Mouse (Mus musculus) limb, embryonic 13.5 days (tissue): ENCODE results near the gene Pde2a. TPM values are rescaled to one million over a fixed set of nuclear protein-coding genes. Genes with fewer than 3 reads are reported as not detected.

Source experiments
- ATAC-seq: fragments of 200-750 bp; cut with Nextera tagmentation; 2 replicates; pipeline ENCODE4 v1.8.0; 2017; ENCODE audit warnings: low read depth, moderate number of reproducible peaks, moderate TSS enrichment; ENCODE audit not compliant: low FRiP score
- H3K27ac ChIP-seq: fragments of 300-500 bp; sonication (generic); 2 replicates; pipeline ENCODE4 v1.5.1; 2015; ENCODE audit warnings: inconsistent platforms, mild to moderate bottlenecking, moderate library complexity
- H3K27me3 ChIP-seq: fragments of 300-500 bp; sonication (generic); 2 replicates; pipeline ENCODE4 v1.6.1; 2015; ENCODE audit warnings: mild to moderate bottlenecking, inconsistent platforms
- H3K36me3 ChIP-seq: fragments of 300-500 bp; sonication (generic); 2 replicates; pipeline ENCODE4 v1.6.1; 2015; ENCODE audit warnings: inconsistent platforms, mild to moderate bottlenecking, moderate library complexity
- H3K4me1 ChIP-seq: fragments of 300-500 bp; sonication (generic); 2 replicates; pipeline ENCODE4 v1.6.1; 2015; ENCODE audit warnings: inconsistent platforms
- H3K4me2 ChIP-seq: fragments of 300-500 bp; sonication (generic); replicated peaks from 2 replicates; pipeline ENCODE4 v1.6.1; 2015; ENCODE audit warnings: inconsistent platforms, mild to moderate bottlenecking, moderate library complexity
- H3K4me3 ChIP-seq: fragments of 300-500 bp; sonication (generic); 2 replicates; pipeline ENCODE4 v1.5.1; 2015; ENCODE audit warnings: moderate library complexity, mild to moderate bottlenecking, inconsistent platforms
- H3K9ac ChIP-seq: fragments of 300-500 bp; sonication (generic); 2 replicates; pipeline ENCODE4 v1.6.1; 2015; ENCODE audit warnings: mild to moderate bottlenecking, inconsistent platforms
- H3K9me3 ChIP-seq: fragments of 300-500 bp; sonication (generic); 2 replicates; pipeline ENCODE4 v1.6.1; 2016; ENCODE audit warnings: inconsistent platforms
- WGBS: fragments of 180-500 bp; shearing (Covaris S2); methylation state at CpG from one replicate; pipeline ENCODE4 v1.1.7; 2015; 5-methylcytosine and 5-hydroxymethylcytosine counted together
- polyA plus RNA-seq: library from polyadenylated mRNA; unstranded; fragments of >200 nt; fragmentation: Nextera tagmentation; extraction: Ambion mirVana; gene quantifications from 2 replicates; pipeline ENCODE4 v1.2.1, GENCODE M21; 2015

The Pde2a gene
- polyA plus RNA-seq, 1 experiment from 2014 or later: 10.4 TPM

DNA sequence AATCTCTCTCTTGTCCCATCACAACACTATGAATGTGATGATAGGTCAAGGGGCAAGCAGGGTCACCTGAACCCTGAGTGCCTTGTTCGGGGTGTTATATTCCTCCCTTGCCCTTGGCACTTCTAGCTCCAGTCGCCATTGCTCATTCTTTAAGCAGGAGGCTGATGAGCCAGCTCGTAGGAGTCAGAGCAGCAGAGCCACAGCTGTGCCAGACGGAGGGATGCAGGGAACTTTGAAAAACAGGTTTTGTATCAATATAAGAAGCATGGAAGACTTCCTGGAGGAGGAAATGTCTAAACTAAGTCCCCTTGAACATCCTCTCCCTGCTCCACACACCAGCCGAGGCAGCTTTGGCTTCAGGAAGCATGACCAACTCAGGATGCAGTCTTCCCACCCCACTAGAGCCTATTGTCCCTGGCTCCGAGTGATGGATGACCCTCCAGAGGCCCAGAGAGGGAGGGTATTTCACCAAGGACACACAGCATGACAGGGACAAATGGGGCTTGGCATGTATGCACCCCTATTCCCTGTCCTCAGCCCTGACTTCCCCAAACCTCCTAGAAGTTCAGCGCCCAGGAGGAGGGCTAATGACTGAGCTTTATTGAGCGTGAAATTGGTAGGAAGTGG lies 60.5 kb downstream of the Pde2a start:
- H3K4me1 ChIP-seq: peaks cover 4% of the 10 kb centered on the region; the same call in 1 of the 2 replicates
- ATAC-seq: no peak
- no peak overlapping the region for H3K9ac ChIP-seq
- H3K4me3 ChIP-seq: no peak overlapping the region
- H3K27ac ChIP-seq: no peak overlapping the region
- no peaks in the 10 kb centered on the region for H3K9me3 ChIP-seq
- H3K27me3 ChIP-seq: no peaks in the 10 kb centered on the region
- WGBS: 47% methylated on average over 8 of the region's 8 CpGs
- no peaks in the 10 kb centered on the region for H3K36me3 ChIP-seq
- H3K4me2 ChIP-seq: no peak overlapping the region

- H3K9ac ChIP-seq: no peak overlapping the region
- no peak for ATAC-seq
- no peak overlapping the region for H3K4me2 ChIP-seq
- 56% methylated on average over 9 of the region's 9 CpGs for WGBS
- no peaks in the 10 kb centered on the region for H3K9me3 ChIP-seq
- H3K27me3 ChIP-seq: no peaks in the 10 kb centered on the region
- no peaks in the 10 kb centered on the region for H3K36me3 ChIP-seq
- H3K4me1 ChIP-seq: peaks cover 4% of the 10 kb centered on the region; the same call in 1 of the 2 replicates
- no peak overlapping the region for H3K4me3 ChIP-seq
- no peak overlapping the region for H3K27ac ChIP-seq
These were observed 61.1 kb downstream of the Pde2a start for GRCm38 (mm10) chr7:101482499-101483081.

- Histone ChIP-seq H3K9me3 (no peaks in the 10 kb centered on the region), H3K27me3 (no peaks in the 10 kb centered on the region), H3K4me2 (no peak overlapping the region), H3K4me1 (peaks cover 4% of the 10 kb centered on the region; the same call in 1 of the 2 replicates), H3K4me3 (no peak overlapping the region), H3K36me3 (no peaks in the 10 kb centered on the region), H3K9ac (no peak overlapping the region), H3K27ac (no peak overlapping the region)
- WGBS: 70% methylated on average over 9 of the region's 9 CpGs
- ATAC-seq: no peak
These were observed 62.1 kb downstream of the Pde2a start for GRCm38 (mm10) chr7:101483498-101484115.

DNA sequence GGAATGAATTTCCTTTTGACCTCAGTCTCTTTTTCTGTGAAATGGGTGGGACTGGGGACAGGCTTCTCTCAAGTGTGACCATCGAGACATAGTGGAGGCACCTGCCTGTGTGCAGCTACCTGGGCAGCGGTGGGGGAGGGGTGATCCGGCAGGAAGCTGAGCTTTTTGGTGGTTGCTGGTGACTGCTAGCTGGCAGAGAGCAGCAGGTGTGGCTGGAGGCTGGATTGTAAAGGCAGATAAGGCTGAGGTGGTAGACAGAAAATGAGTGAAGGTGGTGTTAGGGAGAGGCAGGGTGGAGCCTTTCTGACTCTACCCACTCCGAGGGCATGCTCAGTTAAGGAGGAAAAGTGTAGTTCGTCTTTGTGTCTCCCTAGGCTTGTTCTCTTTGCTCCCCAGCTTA lies 65.6 kb downstream of the Pde2a start:
- 68% methylated on average over 5 of the region's 5 CpGs for WGBS
- Histone ChIP-seq H3K36me3 (no peaks in the 10 kb centered on the region), H3K9me3 (no peaks in the 10 kb centered on the region), H3K4me3 (no peak overlapping the region), H3K4me1 (peaks cover 4% of the 10 kb centered on the region; the same call in 1 of the 2 replicates), H3K27ac (no peak overlapping the region), H3K9ac (no peak overlapping the region), H3K4me2 (no peak overlapping the region), H3K27me3 (no peaks in the 10 kb centered on the region)
- no peak for ATAC-seq

GRCm38 (mm10) chr7:101490952-101491351 lies 69.5 kb downstream of the Pde2a start:
- Histone ChIP-seq H3K9me3 (no peaks in the 10 kb centered on the region), H3K9ac (no peak overlapping the region), H3K27ac (no peak overlapping the region), H3K36me3 (no peaks in the 10 kb centered on the region), H3K4me1 (no peaks in the 10 kb centered on the region), H3K4me2 (no peak overlapping the region), H3K4me3 (no peak overlapping the region), H3K27me3 (peaks cover 5% of the 10 kb centered on the region; the same call in 1 of the 2 replicates)
- WGBS: 64% methylated on average over 4 of the region's 4 CpGs
- ATAC-seq: no peak

GRCm38 (mm10) chr7:101498385-101498784 lies 76.9 kb downstream of the Pde2a start:
- Histone ChIP-seq H3K27me3 (peaks cover 42% of the 10 kb centered on the region), H3K27ac (no peak overlapping the region), H3K9ac (no peak overlapping the region), H3K36me3 (no peaks in the 10 kb centered on the region), H3K4me3 (no peak overlapping the region), H3K4me1 (no peaks in the 10 kb centered on the region), H3K4me2 (no peak overlapping the region), H3K9me3 (peaks cover 5% of the 10 kb centered on the region; the same call in 1 of the 2 replicates)
- no peak for ATAC-seq
- WGBS: 82% methylated on average over 3 of the region's 3 CpGs

DNA sequence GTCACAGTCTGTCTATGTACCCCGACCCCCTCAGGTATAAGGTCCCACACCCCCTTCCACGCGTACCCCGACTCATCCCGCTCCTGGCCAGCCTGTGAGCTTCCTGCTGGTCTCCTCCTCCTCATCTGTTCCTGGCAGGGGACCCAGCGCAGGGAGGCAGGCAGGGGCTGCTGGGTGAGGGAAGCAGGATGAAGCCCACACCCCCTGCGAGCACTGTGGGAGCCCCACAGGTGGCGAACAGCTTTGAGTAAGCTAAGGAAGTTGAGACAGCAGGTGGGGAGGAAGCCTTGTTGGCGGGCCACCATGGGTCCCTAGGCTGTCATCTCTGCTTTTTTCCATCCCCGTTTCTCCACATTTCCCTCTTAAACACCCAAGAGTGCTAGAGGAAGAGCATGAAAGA lies 77.8 kb downstream of the Pde2a start:
- peaks cover 51% of the 10 kb centered on the region for H3K27me3 ChIP-seq
- H3K4me3 ChIP-seq: no peak overlapping the region
- 41% methylated on average over 10 of the region's 10 CpGs for WGBS
- no peak overlapping the region for H3K9ac ChIP-seq
- 0 out of 2 replicates have a peak, but pooled peaks cover under 1% of the 10 kb centered on the region for H3K4me1 ChIP-seq
- no peak for ATAC-seq
- H3K9me3 ChIP-seq: peaks cover 5% of the 10 kb centered on the region; the same call in 1 of the 2 replicates
- no peak overlapping the region for H3K27ac ChIP-seq
- H3K36me3 ChIP-seq: no peaks in the 10 kb centered on the region
- no peak overlapping the region for H3K4me2 ChIP-seq

- no peak overlapping the region for H3K4me3 ChIP-seq
- H3K4me2 ChIP-seq: no peak overlapping the region
- H3K36me3 ChIP-seq: no peaks in the 10 kb centered on the region
- H3K4me1 ChIP-seq: 0 out of 2 replicates have a peak, but pooled peaks cover 4% of the 10 kb centered on the region
- 72% methylated on average over 9 of the region's 9 CpGs for WGBS
- H3K27me3 ChIP-seq: peaks cover 53% of the 10 kb centered on the region
- no peak for ATAC-seq
- H3K9me3 ChIP-seq: peaks cover 5% of the 10 kb centered on the region; the same call in 1 of the 2 replicates
- H3K27ac ChIP-seq: no peak overlapping the region
- no peak overlapping the region for H3K9ac ChIP-seq
These were observed 78.2 kb downstream of the Pde2a start for GRCm38 (mm10) chr7:101499701-101500100.

GRCm38 (mm10) chr7:101501236-101501635 lies 79.7 kb downstream of the Pde2a start:
- peaks cover 62% of the 10 kb centered on the region for H3K27me3 ChIP-seq
- H3K4me3 ChIP-seq: no peak overlapping the region
- no peaks in the 10 kb centered on the region for H3K36me3 ChIP-seq
- 0 out of 2 replicates have a peak, but pooled peaks cover 4% of the 10 kb centered on the region for H3K4me1 ChIP-seq
- peaks cover 5% of the 10 kb centered on the region; the same call in 1 of the 2 replicates for H3K9me3 ChIP-seq
- ATAC-seq: no peak
- H3K27ac ChIP-seq: no peak overlapping the region
- WGBS: 75% methylated on average over 6 of the region's 6 CpGs
- no peak overlapping the region for H3K4me2 ChIP-seq
- no peak overlapping the region for H3K9ac ChIP-seq

DNA sequence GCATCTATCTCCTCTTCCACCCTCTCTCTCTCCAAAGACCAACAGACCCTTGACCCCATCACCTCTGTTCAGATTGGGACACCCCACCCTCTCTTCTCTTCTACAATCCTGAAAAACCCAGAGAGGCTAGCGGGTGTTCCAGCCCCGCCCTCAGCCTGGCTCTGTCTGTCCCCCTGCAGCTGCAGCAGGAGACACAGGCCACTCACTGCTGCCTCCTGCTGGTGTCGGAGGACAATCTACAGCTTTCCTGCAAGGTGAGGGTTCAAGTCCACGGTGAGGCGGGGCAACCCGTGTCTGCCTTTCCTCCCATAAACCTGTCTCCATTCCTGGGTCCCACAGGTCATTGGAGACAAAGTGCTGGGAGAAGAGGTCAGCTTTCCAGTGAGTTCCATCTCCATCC lies 80.2 kb downstream of the Pde2a start:
- peaks cover 5% of the 10 kb centered on the region; the same call in 1 of the 2 replicates for H3K9me3 ChIP-seq
- peaks cover 59% of the 10 kb centered on the region for H3K27me3 ChIP-seq
- no peak overlapping the region for H3K27ac ChIP-seq
- H3K4me2 ChIP-seq: no peak overlapping the region
- no peaks in the 10 kb centered on the region for H3K36me3 ChIP-seq
- 0 out of 2 replicates have a peak, but pooled peaks cover 4% of the 10 kb centered on the region for H3K4me1 ChIP-seq
- no peak for ATAC-seq
- WGBS: 59% methylated on average over 6 of the region's 6 CpGs
- H3K9ac ChIP-seq: no peak overlapping the region
- H3K4me3 ChIP-seq: no peak overlapping the region

DNA sequence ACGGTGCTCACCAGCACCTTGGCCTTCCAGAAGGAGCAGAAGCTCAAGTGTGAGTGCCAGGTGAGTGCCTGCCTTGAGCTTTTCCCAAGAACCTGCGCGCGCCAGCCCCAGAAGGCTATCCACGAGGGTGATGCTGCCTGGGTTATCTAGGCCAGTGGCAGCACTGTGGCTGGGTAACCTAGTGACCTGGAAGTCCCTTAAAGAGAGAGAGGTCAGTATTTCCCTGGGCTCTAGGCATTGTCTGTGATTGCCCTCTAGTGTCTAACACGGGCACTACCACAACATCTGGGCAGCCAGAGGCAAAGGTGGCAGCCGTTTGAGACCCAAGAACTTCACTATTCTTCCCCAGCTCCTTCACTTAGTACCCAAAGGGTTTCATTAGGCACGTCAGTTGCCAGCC lies 81.9 kb downstream of the Pde2a start:
- H3K36me3 ChIP-seq: no peaks in the 10 kb centered on the region
- H3K9ac ChIP-seq: no peak overlapping the region
- H3K27ac ChIP-seq: no peak overlapping the region
- H3K4me1 ChIP-seq: 0 out of 2 replicates have a peak, but pooled peaks cover 4% of the 10 kb centered on the region
- 23% methylated on average over 8 of the region's 8 CpGs for WGBS
- no peak overlapping the region for H3K4me2 ChIP-seq
- ATAC-seq: no peak
- no peak overlapping the region for H3K4me3 ChIP-seq
- peaks cover 5% of the 10 kb centered on the region; the same call in 1 of the 2 replicates for H3K9me3 ChIP-seq
- peaks cover 48% of the 10 kb centered on the region for H3K27me3 ChIP-seq

DNA sequence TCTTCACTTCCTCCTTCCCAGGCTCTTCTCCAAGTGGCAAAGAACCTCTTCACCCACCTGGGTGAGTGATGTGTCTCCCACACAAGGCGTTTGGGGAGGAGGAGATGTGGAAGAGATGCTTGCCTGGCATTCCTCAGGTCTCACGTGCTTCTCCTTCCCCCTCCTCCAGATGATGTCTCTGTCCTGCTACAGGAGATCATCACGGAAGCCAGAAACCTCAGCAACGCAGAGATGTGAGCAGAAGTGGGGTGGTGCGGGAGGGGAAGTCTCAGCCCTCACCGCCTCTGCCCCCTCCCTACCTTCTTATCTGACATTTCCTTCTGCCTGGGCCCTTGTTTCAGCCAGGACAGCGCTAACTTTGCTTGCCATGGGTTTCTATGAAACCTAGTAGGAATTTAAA lies 82.3 kb downstream of the Pde2a start:
- no peaks in the 10 kb centered on the region for H3K36me3 ChIP-seq
- 0 out of 2 replicates have a peak, but pooled peaks cover 4% of the 10 kb centered on the region for H3K4me1 ChIP-seq
- no peak overlapping the region for H3K4me3 ChIP-seq
- WGBS: 40% methylated on average over 7 of the region's 7 CpGs
- no peak overlapping the region for H3K27ac ChIP-seq
- no peak overlapping the region for H3K4me2 ChIP-seq
- H3K9ac ChIP-seq: no peak overlapping the region
- ATAC-seq: no peak
- H3K9me3 ChIP-seq: peaks cover 5% of the 10 kb centered on the region; the same call in 1 of the 2 replicates
- H3K27me3 ChIP-seq: peaks cover 48% of the 10 kb centered on the region
